Mouse (Mus musculus): ENCODE data around the gene Fgf22.

The Fgf22 gene

GRCm38 (mm10) chr10:79767372-79768244 is 12.7 kb downstream of the Fgf22 start:
- peak; percentile 94 to 96 for DNase-seq (ENCODE audit: low spot score in 2 of 2)

- peak in 1 of 2 experiments; percentile 74 for DNase-seq (ENCODE audit: low spot score in 2 of 2)
These were observed 13.5 kb downstream of the Fgf22 start for GRCm38 (mm10) chr10:79768400-79768799.

- DNase-seq (ENCODE audit: low spot score in 2 of 2) = no peak
These were observed 14.5 kb downstream of the Fgf22 start for GRCm38 (mm10) chr10:79769329-79769728.

GRCm38 (mm10) chr10:79772320-79772719 is 17.4 kb downstream of the Fgf22 start:
- no peak for DNase-seq (ENCODE audit: low spot score in 2 of 2)

- no peak for DNase-seq (ENCODE audit: low spot score in 2 of 2)
These were observed 18.3 kb downstream of the Fgf22 start for GRCm38 (mm10) chr10:79773208-79773607.

GRCm38 (mm10) chr10:79774486-79775279 is 19.8 kb downstream of the Fgf22 start:
- DNase-seq (ENCODE audit: low spot score in 2 of 2) = no peak

- no peak for DNase-seq (ENCODE audit: low spot score in 2 of 2)
These were observed 22.2 kb downstream of the Fgf22 start, which contains the start of gene Fstl3 for GRCm38 (mm10) chr10:79777103-79777531. Fstl3 (plus strand) TSS chr10:79777272.

GRCm38 (mm10) chr10:79778006-79778405 is 23.1 kb downstream of the Fgf22 start:
- DNase-seq (ENCODE audit: low spot score in 2 of 2) = no peak

- DNase-seq (ENCODE audit: low spot score in 2 of 2) = no peak
These were observed 24.3 kb downstream of the Fgf22 start for GRCm38 (mm10) chr10:79779193-79779592.

GRCm38 (mm10) chr10:79779784-79780663 is 25.1 kb downstream of the Fgf22 start:
- peak; percentile 94 for DNase-seq (ENCODE audit: low spot score in 2 of 2)

- DNase-seq (ENCODE audit: low spot score in 2 of 2) = no peak
These were observed 25.8 kb downstream of the Fgf22 start for GRCm38 (mm10) chr10:79780664-79781015.

GRCm38 (mm10) chr10:79781139-79781538 is 26.3 kb downstream of the Fgf22 start:
- no peak for DNase-seq (ENCODE audit: low spot score in 2 of 2)

- DNase-seq (ENCODE audit: low spot score in 2 of 2) = no peak
These were observed 27.1 kb downstream of the Fgf22 start for GRCm38 (mm10) chr10:79781956-79782355.

- DNase-seq (ENCODE audit: low spot score in 2 of 2) = no peak
These were observed 28.2 kb downstream of the Fgf22 start for GRCm38 (mm10) chr10:79783050-79783449.

- no peak for DNase-seq (ENCODE audit: low spot score in 2 of 2)
These were observed 29.3 kb downstream of the Fgf22 start for GRCm38 (mm10) chr10:79783920-79784800.

GRCm38 (mm10) chr10:79788386-79789158 is 33.7 kb downstream of the Fgf22 start:
- DNase-seq (ENCODE audit: low spot score in 2 of 2) = peak in 1 of 2 experiments; percentile 68

- DNase-seq (ENCODE audit: low spot score in 2 of 2) = no peak
These were observed 34.7 kb downstream of the Fgf22 start for GRCm38 (mm10) chr10:79789581-79789980.

GRCm38 (mm10) chr10:79790861-79791260 is 36.0 kb downstream of the Fgf22 start, which contains the start of gene Prss57:
Prss57 (minus strand) TSS chr10:79790961.
- DNase-seq (ENCODE audit: low spot score in 2 of 2) = no peak

- DNase-seq (ENCODE audit: low spot score in 2 of 2) = no peak
These were observed 37.6 kb downstream of the Fgf22 start for GRCm38 (mm10) chr10:79792339-79793040.
